Mouse (Mus musculus) liver, postnatal 0 days (tissue): ENCODE data around the gene Kcna5. TPM values are rescaled to one million over a fixed set of nuclear protein-coding genes. Genes with fewer than 3 reads are reported as not detected.

Experiments
- ATAC-seq: fragments of 200-750 bp; cut with Nextera tagmentation; 2 replicates; pipeline ENCODE4 v1.8.0; 2017; ENCODE audit warnings: mild to moderate bottlenecking, moderate library complexity
- DNase-seq: peaks from one replicate; pipeline ENCODE4 v3.0.0-alpha.2; 2016
- H3K27ac ChIP-seq: fragments of 300-500 bp; sonication (generic); 2 replicates; pipeline ENCODE4 v1.5.1; 2014; ENCODE audit warnings: antibody characterized with exemption, moderate library complexity, mild to moderate bottlenecking, low read depth
- H3K27me3 ChIP-seq: fragments of 300-500 bp; sonication (generic); 2 replicates; pipeline ENCODE4 v1.6.1; 2014; ENCODE audit warnings: low read length, control low read depth, mixed read lengths; ENCODE audit not compliant: insufficient read depth
- H3K36me3 ChIP-seq: fragments of 300-500 bp; sonication (generic); replicated peaks from 2 replicates; pipeline ENCODE4 v1.6.1; 2014; ENCODE audit warnings: mild to moderate bottlenecking, control low read depth, low read length, moderate library complexity, mixed read lengths; ENCODE audit not compliant: insufficient read depth
- H3K4me1 ChIP-seq: fragments of 300-500 bp; sonication (generic); 2 replicates; pipeline ENCODE4 v1.6.1; 2014; ENCODE audit warnings: antibody characterized with exemption, mild to moderate bottlenecking, control low read depth; ENCODE audit not compliant: insufficient read depth
- H3K4me2 ChIP-seq: fragments of 300-500 bp; sonication (generic); 2 replicates; pipeline ENCODE4 v1.6.1; 2014; ENCODE audit warnings: low read depth, mild to moderate bottlenecking, low read length, moderate library complexity, mixed read lengths
- H3K4me3 ChIP-seq: fragments of 300-500 bp; sonication (generic); 2 replicates; pipeline ENCODE4 v1.5.1; 2014; ENCODE audit warnings: low read depth, low read length
- H3K9ac ChIP-seq: fragments of 300-500 bp; sonication (generic); replicated peaks from 2 replicates; pipeline ENCODE4 v1.6.1; 2014; ENCODE audit warnings: mild to moderate bottlenecking, moderate library complexity
- H3K9me3 ChIP-seq: fragments of 300-500 bp; sonication (generic); 2 replicates; pipeline ENCODE4 v1.6.1; 2016; ENCODE audit warnings: mild to moderate bottlenecking, control low read depth, low read length, mixed read lengths
- CTCF ChIP-seq: sonication (generic); IDR thresholded peaks from 2 replicates; pipeline ENCODE4 v1.5.1; 2016; ENCODE audit warnings: antibody characterized with exemption, low read depth
- EP300 ChIP-seq: IDR thresholded peaks from 2 replicates; pipeline ENCODE4 v1.6.1; 2016; ENCODE audit warnings: antibody characterized with exemption, low read depth, mild to moderate bottlenecking
- WGBS: fragments of 180-500 bp; shearing (Covaris S2); extraction: QIAGEN DNeasy Blood & Tissue Kit; methylation state at CpG from one replicate; pipeline ENCODE4 v1.1.7; 2014; ENCODE audit not compliant: insufficient replicate concordance; 5-methylcytosine and 5-hydroxymethylcytosine counted together
- polyA plus RNA-seq: library from polyadenylated mRNA; unstranded; fragments of >200 nt; fragmentation: Nextera tagmentation; extraction: Ambion mirVana; gene quantifications from 2 replicates; pipeline ENCODE4 v1.2.1, GENCODE M21; 2015

The Kcna5 gene
- polyA plus RNA-seq, 1 experiment from 2014 or later, result 0.09 TPM

DNA sequence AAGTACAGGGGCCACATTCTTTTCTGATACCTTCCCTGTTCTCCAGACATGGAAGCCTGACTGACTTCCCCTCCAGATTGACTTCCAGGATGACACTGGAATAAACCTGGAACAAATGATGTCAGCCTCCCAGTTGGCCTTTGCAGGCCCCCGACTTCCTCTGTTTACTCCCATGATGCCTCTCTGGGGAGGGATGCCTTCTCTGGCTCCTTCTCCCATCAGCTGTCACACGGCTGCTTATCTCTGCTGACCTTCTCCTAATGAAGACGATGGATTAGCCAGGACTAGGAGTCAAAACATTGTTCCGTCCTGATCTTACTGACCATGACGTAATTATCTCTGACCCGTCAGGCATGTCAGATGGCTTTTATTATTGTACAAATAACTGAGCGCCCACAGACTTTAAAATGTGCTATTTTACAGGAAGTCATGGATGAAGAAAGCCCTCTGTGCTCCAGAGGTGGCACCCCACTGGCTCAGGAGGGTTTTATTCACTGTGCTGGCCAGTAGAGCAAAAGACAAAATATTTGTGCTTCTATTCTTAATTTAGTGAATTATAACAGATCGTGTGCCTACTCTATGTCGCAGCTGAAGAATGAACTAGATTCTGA lies 32.4 kb downstream of the Kcna5 start:
- H3K9me3 ChIP-seq, result no peaks in the 10 kb centered on the region
- ATAC-seq (no peak), DNase-seq (no peak)
- H3K27ac ChIP-seq, result no peak overlapping the region
- no peaks in the 10 kb centered on the region for H3K36me3 ChIP-seq
- 56% methylated on average over 9 of the region's 9 CpGs for WGBS
- H3K9ac ChIP-seq, result no peak overlapping the region
- TF ChIP-seq CTCF (no peak), EP300 (no peak)
- H3K4me3 ChIP-seq, result no peak overlapping the region
- no peaks in the 10 kb centered on the region for H3K4me1 ChIP-seq
- no peak overlapping the region for H3K4me2 ChIP-seq
- no peaks in the 10 kb centered on the region for H3K27me3 ChIP-seq

DNA sequence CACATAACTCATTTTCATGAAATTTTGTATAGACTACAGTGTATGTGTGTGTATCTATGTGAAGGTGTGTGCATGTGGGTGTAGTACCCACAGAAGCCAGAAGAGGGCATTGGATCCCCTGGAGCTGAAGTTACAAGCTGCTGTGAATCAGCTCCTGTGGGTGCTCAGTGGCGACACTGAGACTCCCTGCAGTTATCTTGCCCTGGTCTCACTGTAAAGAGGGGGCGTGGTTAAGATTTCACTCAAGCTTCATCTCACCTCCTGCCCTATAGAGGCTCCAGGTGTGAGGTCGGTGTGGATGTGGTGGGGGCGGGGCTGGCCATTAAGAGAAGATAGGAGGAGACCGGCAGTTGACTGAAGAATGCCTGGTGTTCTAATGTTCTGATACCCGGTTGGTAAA lies 34.2 kb downstream of the Kcna5 start:
- H3K4me2 ChIP-seq, result no peak overlapping the region
- H3K9me3 ChIP-seq, result no peaks in the 10 kb centered on the region
- H3K27me3 ChIP-seq, result no peaks in the 10 kb centered on the region
- no peak overlapping the region for H3K4me3 ChIP-seq
- no peak for ATAC-seq
- no peak for DNase-seq
- TF ChIP-seq EP300, result no peak
- TF ChIP-seq CTCF, result no peak
- H3K27ac ChIP-seq, result no peak overlapping the region
- 86% methylated on average over 6 of the region's 6 CpGs for WGBS
- no peaks in the 10 kb centered on the region for H3K4me1 ChIP-seq
- no peak overlapping the region for H3K9ac ChIP-seq
- no peaks in the 10 kb centered on the region for H3K36me3 ChIP-seq

DNA sequence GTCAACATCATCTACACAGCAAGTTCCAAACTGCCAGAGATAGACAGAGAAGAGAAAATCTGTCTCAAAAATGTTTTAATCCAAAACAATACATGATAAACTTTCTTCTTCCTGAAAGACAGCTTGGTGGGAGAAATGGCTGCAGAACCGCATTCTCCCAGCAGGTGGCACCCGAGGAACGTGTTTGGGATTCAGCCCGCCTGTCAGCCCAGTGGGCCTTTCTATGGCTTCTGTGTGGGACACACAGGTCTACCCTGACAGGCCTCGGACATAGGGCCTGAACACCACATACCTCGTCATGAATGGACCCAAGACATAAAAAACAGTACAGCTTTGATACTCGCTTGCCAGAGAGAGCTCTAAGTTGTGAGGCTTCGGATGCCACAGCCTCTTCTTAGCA lies 35.1 kb downstream of the Kcna5 start:
- DNase-seq (peak; percentile 77), ATAC-seq (no peak)
- Histone ChIP-seq H3K9me3 (no peaks in the 10 kb centered on the region), H3K4me3 (no peak overlapping the region), H3K27me3 (no peaks in the 10 kb centered on the region), H3K4me1 (no peaks in the 10 kb centered on the region), H3K27ac (no peak overlapping the region), H3K9ac (no peak overlapping the region), H3K4me2 (no peak overlapping the region), H3K36me3 (no peaks in the 10 kb centered on the region)
- WGBS, result 21% methylated on average over 8 of the region's 8 CpGs
- TF ChIP-seq EP300 (no peak), CTCF (peak; percentile 82)

DNA sequence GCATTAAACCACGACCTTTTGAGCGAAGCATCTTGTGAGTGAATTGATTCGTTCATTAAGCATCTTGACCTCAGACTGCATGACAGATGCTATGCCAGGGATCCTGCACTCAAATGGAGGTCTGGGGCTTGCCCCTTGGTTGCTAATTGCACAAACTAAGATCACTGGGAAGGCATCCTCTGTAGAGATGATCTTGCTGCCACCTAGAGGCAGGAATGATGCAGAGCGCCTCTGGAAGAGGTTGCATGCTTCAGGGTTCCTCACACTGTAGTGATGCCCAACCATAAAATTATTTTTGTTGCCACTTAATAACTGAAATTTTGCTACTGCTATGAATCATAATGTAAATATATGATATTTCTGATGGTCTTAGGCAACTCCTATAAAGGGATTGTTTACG lies 37.3 kb downstream of the Kcna5 start:
- Histone ChIP-seq H3K4me1 (no peaks in the 10 kb centered on the region), H3K9ac (no peak overlapping the region), H3K4me2 (no peak overlapping the region), H3K27ac (no peak overlapping the region), H3K9me3 (no peaks in the 10 kb centered on the region), H3K36me3 (no peaks in the 10 kb centered on the region), H3K4me3 (no peak overlapping the region), H3K27me3 (no peaks in the 10 kb centered on the region)
- ATAC-seq (no peak), DNase-seq (peak; percentile 25)
- 53% methylated on average over 5 of the region's 5 CpGs for WGBS
- peak; percentile 67 for TF ChIP-seq CTCF
- no peak for TF ChIP-seq EP300

- Histone ChIP-seq H3K9ac (no peak overlapping the region), H3K36me3 (no peaks in the 10 kb centered on the region), H3K9me3 (no peaks in the 10 kb centered on the region), H3K27me3 (no peaks in the 10 kb centered on the region), H3K4me3 (no peak overlapping the region), H3K4me1 (no peaks in the 10 kb centered on the region), H3K27ac (no peak overlapping the region), H3K4me2 (no peak overlapping the region)
- no peak for TF ChIP-seq CTCF
- TF ChIP-seq EP300, result no peak
- WGBS, result 44% methylated on average over 6 of the region's 6 CpGs
- ATAC-seq (no peak), DNase-seq (no peak)
Observed at GRCm38 (mm10) chr6:126497173-126497839, 37.9 kb downstream of the Kcna5 start.

DNA sequence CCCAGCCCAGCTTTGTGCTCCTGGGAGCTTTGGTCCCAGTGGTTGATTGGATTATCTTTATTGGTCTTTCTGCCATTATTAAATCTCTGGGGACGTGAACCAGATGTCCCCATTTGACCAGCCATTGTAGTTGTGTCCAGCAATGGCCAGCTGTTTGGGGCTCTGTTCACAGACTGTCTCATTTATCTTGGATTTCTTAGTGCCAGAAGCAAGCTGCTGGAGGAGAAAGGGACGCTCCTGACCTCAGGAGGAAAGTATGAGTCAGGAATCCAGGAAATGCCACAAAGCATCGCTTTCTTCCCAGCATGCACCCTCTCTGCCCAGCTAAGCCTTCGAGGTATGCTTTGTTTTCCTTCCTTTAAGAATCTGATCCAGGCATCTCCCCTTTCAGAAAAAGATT lies 48.1 kb downstream of the Kcna5 start:
- no peak overlapping the region for H3K27ac ChIP-seq
- DNase-seq (no peak), ATAC-seq (no peak)
- H3K36me3 ChIP-seq, result no peaks in the 10 kb centered on the region
- H3K4me3 ChIP-seq, result no peak overlapping the region
- H3K9ac ChIP-seq, result no peak overlapping the region
- WGBS, result 31% methylated on average over 4 of the region's 4 CpGs
- no peak for TF ChIP-seq EP300
- TF ChIP-seq CTCF, result no peak
- H3K4me2 ChIP-seq, result no peak overlapping the region
- H3K4me1 ChIP-seq, result no peaks in the 10 kb centered on the region
- H3K9me3 ChIP-seq, result no peaks in the 10 kb centered on the region
- H3K27me3 ChIP-seq, result no peaks in the 10 kb centered on the region
